Mouse (Mus musculus) kidney, adult 8-10 months (tissue): ENCODE results near the gene Gm11111.
"Not testable (repeated sequence)": the region's sequence is repeated elsewhere in the genome, so short reads cannot be mapped to it uniquely, and the experiment has no call there.

ENCODE experiments used
- DNase-seq, 2 experiments: peaks; one replicate each; pipeline ENCODE4 v3.0.0; 2022

Gene Gm11111

GRCm38 (mm10) chr5:98552395-98552794 is at the start of gene Gm11111:
Gm11111 (plus strand) TSS chr5:98552695.
- DNase-seq: no peak

GRCm38 (mm10) chr5:98516214-98516613 is 36.3 kb upstream of the Gm11111 start:
- DNase-seq: no peak

DNA sequence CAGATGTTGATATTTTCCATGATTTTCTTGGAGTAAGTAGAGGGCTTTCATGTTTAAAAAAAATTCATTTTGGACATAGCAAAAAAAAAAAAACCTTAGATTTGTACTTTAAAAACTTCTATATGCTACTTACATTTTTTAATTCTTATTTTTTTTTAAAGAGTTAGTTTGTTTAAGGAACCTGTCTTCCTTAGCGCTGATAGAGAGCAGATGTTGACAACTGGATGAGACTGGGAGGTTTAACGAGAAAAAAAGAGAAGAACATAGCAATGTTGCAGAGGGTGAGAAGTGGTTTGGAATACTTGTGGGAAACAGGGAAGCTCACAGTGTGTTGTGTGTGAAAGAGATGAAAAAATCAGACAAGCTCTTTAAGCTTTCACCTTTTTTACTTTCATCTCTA is 32.4 kb upstream of the Gm11111 start:
- no peak for DNase-seq

DNA sequence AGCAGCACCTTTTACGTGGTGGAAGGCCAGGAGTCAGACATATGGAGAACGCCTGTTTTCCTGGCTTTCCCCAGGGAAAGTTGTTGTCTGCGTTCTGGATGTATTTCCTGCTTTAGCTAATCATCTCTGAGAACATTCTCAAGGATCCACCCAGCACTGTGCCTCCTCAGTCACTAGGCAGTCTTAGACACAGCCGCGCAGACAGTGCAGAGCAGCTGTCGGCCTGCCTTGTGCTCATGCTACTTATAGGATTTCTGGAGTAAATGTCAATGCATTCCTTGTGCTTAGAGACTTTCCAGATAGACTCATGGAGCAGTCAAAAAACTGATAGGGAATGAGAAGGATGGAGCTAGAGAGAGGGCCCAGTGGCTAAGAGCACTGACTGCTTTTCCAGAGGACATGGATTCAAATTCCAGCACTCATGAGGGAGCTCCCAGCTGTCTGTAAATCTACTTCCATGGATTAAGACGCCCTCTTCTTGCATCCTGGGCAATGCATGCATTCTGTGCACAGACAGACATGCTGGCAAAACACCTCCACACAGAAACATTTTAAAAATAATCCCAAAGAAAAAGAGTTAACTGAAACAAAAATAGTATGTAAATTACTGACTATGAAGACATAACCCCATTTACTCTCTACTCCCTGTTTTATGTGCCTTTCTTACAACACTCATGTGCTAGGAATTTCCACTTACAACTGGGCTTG is 30.1 kb upstream of the Gm11111 start:
- no peak for DNase-seq

DNA sequence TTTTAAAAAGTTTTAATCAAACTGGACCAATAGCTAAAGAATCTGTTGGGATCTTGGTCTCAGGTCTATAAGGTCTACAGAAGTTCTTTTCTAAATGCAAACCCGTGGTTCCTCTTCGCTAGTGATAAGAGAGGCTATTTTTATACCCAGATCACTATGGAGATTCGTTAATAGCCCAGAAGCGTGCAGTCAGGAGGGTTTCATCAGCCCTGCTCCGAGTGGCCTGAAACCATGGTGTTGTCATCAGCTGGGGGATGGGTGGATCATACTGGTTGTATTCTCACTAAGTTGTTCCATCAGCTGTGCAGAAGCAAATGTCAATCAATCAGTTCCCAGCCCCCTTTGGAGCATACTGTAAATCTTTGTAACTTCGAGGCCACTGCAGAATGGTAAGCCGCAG is 29.4 kb upstream of the Gm11111 start:
- no peak for DNase-seq

- DNase-seq: peak in 1 of 2 experiments; percentile 28
Observed at GRCm38 (mm10) chr5:98523783-98524182, 28.7 kb upstream of the Gm11111 start.

- DNase-seq: no peak
Observed at GRCm38 (mm10) chr5:98541333-98541732, 11.2 kb upstream of the Gm11111 start.

DNA sequence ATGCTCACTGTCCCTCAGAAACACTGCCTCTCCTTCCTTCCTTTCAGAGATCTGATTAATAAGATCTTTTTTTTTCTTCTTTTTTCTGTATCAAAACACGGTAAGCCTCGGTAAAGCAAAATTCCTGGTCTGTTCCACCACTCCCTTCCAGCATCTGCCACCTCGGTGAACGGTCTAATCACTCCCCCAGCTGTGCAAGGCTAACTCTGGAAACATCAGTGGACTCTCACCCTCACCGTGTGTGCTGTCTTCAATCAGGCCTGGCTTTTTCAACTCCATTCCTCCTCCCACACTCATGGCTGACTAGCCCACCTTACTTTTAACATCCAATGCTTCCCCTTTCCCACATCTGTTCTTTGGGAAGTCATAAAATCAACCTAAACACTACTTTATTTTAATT is 2.2 kb upstream of the Gm11111 start:
- DNase-seq: no peak

- DNase-seq: no peak
Observed at GRCm38 (mm10) chr5:98550873-98551272, 1.6 kb upstream of the Gm11111 start.

DNA sequence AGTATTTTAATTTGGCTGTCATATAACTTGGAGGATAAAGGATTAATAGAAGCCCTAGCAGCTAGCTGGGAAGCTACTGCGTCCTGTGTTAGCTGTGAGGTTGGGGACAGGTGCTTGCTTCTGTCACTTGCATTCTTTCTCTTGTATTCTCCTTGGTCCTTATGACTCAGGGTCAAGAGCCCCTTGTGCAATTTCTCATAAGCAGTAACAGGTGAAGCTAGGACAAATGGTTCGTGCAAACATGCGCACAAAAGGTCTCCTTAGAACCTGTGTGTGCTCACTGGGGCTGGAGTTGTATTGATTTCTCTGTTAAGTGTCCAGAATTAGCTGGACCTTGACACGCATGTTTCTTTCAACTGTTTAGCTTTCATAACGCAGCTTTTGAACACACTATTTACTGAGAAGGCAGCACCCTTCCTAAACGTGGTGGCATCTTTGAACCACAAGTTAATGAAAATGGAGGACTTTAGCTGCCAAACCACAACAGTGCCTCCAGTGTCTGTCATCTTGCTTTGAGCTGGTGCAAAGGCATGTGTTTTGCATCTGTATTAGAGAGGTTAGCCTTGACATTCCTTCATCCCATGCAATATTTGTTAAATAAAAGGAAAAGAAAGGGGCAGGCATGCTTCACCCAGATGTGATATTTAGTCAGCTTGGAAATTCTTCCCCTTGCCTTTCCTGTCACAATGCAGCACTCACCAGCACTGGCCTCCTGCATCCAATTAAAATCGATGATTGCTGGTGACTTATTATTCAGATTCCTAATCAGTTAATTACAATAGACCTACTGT is 511 bp downstream of the Gm11111 start:
- DNase-seq: no peak

GRCm38 (mm10) chr5:98561301-98561700 is 8.8 kb downstream of the Gm11111 start:
- DNase-seq: peak; percentile 4 to 17

DNA sequence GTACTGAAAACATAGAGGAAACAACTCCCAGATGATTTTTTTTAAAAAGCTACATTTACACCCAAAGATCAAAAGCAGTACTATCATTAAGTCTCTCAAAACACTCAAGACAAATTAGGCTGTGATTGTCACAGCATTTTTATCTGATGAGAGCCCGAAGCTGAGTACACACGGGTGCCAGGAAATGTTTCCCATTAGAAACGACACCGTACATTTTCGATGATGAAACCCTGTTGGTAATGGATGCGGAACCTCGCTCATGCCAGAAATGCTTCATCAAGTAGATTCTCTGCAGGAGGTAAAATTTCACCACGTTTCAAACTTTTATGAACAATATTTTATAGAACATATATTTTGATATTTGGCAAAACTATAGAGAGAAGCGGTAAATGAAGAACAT is 10.3 kb downstream of the Gm11111 start:
- DNase-seq: no peak

GRCm38 (mm10) chr5:98563801-98564200 is 11.3 kb downstream of the Gm11111 start:
- no peak for DNase-seq

DNA sequence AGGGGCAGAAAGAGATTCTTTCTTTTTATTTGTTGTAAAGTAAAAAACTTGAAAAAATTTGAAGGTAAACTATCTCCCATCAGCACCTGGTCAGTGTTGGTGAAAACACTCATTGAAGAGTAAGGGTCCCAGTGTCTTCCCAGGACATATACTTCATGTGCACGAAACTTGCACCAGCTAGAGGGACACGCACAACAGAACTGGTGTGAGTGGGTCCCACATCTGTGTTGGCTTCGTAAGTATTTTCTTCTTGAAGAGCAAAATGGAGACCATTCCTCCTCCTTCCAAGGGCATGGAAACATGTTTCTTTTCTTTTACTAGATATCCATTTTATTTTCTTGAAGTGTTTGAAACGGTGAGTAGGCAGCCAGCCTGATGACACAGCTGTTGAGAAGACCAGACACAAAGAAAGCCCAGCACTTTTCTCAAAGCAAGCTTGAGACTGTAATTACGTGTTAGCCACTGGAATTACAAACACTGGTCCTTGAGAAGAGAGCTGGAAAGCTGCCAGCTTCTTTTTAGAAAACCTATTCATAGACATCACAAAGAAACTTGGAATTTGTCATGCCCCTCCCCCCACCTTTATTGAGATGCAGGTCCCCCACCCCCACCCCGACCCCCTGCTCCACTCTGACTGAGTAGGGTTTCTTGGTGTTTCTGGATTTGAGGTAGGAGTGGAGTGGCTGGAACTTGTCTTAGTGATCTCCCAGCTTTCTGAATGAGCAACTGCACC is 14.1 kb downstream of the Gm11111 start:
- DNase-seq: no peak

- DNase-seq: no peak
Observed at GRCm38 (mm10) chr5:98568481-98568880, 16.0 kb downstream of the Gm11111 start.

DNA sequence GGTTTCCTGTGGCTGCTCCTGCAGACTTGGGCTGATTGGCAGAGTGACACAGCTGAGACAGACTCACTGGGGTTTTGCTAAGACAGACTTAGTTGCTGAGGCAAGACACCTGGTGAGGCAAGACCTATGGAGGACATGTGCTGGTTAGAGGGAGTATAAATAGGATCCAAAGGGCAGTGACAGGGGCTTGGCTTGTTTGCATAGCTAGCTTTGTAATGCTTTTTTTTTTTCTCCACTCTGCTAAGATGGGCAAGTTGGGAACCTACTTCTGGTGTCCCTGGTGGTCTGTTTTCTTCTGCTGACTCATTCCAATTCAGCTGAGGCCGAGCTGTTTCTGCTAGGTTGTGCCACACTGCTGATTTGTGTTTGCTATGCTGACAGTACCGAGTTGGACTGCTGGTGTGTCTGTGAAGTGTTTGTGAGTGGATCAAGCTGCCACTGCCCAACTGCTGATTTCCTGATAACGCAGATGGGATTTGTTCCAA is 16.6 kb downstream of the Gm11111 start:
- no peak for DNase-seq

- no peak for DNase-seq
Observed at GRCm38 (mm10) chr5:98572392-98572791, 19.9 kb downstream of the Gm11111 start.

DNA sequence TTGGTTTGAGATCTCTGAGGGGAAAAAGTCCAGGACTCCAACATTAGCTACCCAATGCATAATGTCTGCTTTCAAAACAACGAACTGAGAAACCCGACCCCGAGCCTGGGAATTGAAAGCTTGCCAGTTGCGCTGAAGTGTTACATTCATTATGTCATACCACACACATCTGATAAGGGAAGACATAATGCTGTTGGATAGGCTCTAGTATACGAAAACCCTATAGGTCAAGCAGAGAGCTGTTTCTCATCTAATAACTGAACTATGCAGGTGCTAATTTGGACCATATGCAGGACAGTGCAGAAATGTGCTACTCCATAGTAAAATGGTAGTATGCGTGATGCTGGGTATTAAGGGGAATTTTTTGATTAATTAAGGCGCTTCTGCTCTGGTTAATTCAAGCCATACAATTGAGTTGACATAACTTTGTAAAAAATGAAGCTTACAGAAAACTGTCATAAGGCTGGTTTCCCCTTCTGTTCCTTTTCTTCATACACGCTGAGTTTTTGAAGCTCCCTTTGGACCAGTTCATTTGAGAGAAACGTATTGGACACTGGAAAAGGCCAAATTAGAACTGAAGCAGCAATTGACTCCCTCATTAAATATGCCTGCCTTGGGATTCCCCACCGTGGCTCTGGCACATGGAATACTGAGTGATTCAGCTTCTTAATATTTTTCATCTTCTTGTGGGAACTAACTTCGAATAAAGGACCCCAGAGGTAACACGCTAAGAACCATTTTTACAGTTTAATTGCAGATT is 22.4 kb downstream of the Gm11111 start:
- no peak for DNase-seq

DNA sequence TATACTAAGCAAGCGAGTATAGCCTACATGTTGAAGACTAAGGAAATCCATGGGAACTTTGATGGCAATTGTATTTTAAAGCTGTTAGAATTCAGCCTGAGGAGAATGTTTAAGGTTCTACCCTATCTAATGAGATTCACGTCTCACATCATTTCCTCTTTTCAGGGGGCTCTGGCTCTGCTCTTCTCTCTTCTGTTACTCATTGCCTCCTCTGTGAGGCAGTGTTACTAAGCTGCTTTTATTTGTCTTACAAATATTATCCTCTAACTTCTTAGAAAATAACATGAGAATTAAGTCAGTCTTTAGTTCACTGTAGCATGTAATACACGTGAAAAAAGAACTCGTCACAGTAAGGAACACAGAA is 23.0 kb downstream of the Gm11111 start:
- no peak for DNase-seq

- not testable (repeated sequence) for DNase-seq
Observed at GRCm38 (mm10) chr5:98576538-98576937, 24.0 kb downstream of the Gm11111 start.

DNA sequence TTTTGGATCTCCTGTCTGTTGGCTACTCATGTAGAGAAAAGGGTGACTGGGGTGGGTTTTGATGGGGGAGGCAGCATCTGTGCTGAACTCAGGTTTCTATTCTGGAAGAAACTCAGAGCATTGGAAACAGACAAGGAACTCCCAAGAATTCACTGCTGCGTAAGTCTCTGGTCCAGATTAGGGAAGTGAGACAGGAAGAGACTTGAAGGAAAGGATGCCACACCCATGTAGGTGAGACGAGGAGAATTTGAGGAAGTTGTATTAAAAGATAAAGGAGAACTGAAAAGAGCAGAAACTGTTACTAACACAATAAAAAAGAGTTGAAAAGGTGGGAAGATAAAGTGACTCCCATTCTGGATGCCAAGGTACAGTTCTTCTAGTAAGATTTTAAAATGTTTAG is 25.9 kb downstream of the Gm11111 start:
- DNase-seq: no peak

DNA sequence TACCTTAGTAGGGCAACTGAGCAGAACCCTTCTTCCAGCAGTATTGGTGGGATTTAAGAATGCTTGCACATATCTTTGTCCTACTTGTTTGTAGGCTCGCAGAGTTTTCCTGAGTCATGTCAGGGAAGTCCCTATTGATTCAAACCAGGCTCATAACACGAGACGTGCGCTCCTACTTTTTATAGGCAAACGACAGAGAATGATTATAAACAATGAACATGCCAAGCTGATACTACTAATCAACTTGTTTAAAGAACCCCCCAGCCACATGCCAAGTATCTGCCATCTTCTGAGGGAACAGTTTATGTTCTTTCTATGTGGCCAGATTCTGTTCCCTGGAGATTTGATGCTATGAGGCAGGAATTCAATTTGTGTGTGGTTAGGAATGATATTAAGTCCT is 28.3 kb downstream of the Gm11111 start:
- DNase-seq: no peak

- DNase-seq: no peak
Observed at GRCm38 (mm10) chr5:98582051-98582450, 29.6 kb downstream of the Gm11111 start.
